Mouse (Mus musculus) cerebral cortex, adult 2 months (tissue): ENCODE measurements around the gene Ifna4.

Experiments
- WGBS: fragments of 180-500 bp; shearing (Covaris S2); methylation state at CpG from one replicate; pipeline ENCODE4 v1.1.7; 2018; 5-methylcytosine and 5-hydroxymethylcytosine counted together

Gene Ifna4

DNA sequence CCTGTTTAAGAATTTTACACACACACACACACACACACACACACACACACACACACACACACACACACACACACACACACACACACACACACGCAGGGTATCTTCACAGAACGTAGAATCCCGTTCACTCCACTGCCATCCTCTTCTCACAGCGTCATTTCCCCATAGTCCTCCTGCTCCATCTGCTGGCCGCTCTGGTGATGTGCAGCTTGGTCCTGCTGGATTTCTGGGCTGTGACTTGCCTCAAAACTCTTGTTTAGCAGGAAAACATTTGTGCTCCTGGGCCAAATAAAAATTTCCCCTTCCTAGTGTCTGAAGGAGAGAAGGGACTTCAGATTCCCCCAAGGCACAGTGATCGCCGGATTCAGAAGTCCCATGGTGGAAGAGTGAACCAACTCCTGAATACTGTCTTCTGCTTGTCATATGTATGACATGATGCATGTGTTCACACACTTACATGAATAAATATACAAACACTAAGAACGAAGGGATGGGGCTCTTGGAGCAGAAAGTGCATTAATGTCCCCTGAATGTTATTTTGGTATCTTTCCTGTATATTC, 25.8 kb downstream of the Ifna4 start:
- 2% methylated on average over 8 of the region's 8 CpGs for WGBS

GRCm38 (mm10) chr4:88867926-88868911, 26.6 kb downstream of the Ifna4 start:
- 7% methylated on average over 31 of the region's 31 CpGs for WGBS

DNA sequence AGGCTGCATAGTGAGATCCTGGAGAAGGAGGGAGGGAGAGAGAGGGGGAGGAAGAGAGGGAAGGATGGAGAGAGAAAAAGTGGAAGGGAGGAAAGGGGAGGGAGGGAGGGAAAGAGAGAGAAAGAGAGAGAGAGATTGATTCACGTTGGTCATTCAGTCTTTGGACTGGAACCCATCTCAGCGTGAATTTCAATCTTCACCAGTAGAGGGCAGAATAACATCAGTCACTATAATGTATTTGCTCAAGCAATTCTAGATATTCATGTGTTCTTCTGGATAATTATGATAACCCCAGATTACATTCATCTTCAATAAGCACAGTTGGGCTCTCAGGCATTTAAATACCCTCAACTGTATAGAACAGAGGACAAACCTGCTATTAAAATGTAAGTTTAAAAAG, 31.0 kb downstream of the Ifna4 start:
- 1% methylated on average over 2 of the region's 2 CpGs for WGBS

DNA sequence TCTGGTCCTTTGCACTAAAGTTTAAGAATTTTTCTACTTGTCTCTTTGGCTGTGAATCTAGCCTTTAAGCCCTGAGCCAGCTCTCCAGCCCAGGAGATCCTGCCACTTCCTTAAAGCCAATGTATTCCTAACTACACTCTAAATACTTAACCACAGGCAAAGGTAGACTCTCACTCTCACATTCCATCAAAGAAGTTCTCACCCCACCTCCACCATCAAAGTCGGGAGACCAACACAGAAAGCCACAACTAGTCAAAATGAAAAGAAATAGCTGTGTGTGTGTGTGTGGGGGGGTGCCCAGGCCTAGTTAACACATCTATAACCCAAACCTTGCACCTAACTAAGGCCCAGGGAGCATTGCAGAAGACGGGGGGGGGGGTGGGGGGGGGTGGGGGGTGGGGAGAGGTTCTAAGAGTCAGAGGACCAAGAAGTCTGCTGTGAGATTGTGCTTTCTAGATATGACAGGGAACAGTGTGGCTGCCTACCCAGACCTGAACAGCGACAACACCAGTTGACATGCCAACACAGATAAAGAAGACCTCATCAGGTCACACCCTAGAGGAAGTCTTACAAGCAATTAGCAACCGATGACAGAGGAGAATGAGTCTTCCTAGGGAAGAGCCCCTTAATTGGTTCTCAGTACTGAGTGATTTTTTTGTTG, 33.9 kb downstream of the Ifna4 start:
- WGBS: 74% methylated on average over 4 of the region's 4 CpGs

GRCm38 (mm10) chr4:88876520-88876919, 34.9 kb downstream of the Ifna4 start:
- 86% methylated on average over 4 of the region's 4 CpGs for WGBS

DNA sequence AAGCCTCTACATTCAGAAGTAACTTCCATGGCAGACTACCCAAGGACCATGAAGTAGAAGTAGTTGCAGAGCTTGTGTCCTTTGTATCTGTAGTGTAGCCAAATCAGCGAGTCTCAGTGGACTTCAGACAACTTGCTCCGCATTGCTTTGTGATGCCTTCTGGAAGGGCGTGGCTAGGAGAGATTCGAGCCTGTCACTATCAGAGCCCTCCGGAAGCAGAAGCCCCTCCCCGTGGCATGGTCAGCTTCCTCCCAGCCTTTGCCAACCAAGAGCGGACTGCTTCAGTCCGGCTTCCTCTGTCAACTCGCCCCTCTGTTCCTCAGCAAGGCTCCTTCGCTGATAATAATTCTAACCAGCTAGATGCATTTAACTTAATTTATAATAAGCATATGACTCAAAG, 36.6 kb downstream of the Ifna4 start:
- 49% methylated on average over 10 of the region's 10 CpGs for WGBS

GRCm38 (mm10) chr4:88878772-88879171, 37.1 kb downstream of the Ifna4 start:
- WGBS: 66% methylated on average over 4 of the region's 4 CpGs

DNA sequence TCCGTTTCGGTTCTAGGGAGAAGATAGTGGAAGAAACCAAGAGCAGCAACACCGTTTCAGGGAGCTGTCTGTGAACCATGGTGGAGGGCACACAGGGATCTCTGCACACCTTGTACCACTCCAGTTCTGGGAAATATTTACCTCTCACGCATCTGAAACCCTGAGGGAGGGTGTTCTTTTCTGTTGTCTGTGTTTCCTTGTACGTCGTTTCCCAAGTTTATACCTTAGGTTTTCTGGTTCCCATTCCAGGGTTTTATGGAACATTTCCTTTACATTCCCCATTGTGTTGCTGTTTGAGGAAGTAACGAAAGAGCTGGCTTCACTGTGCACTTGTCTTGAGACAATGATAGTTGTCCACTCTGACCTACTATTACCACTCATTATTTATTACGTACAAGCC, 38.4 kb downstream of the Ifna4 start, which contains the start of gene Ifne:
Gene Ifne (minus strand): TSS at position 101 of the 400 bp plus-strand sequence.
- WGBS: 82% methylated on average over 8 of the region's 8 CpGs
